Mouse (Mus musculus): Measurements from ENCODE around the gene Chn1. TPM values are rescaled to one million over a fixed set of nuclear protein-coding genes. Genes with fewer than 3 reads are reported as not detected.

The Chn1 gene
- polyA plus RNA-seq, 1 experiment from 2014 or later, result not detected

Other genes starting within 250 kb of the Chn1 start
- 121 to 170 TPM (median 129 TPM) in 3 replicates for gene Wipf1, start 245.6 kb downstream of the Chn1 start, polyA plus RNA-seq (2018)
- gene Chrna1, start 195.0 kb downstream of the Chn1 start, polyA plus RNA-seq (2018), result not detected in 3 replicates
- gene Atf2, start 117.3 kb upstream of the Chn1 start, polyA plus RNA-seq (2018), result 17.7 to 30.7 TPM (median 22.7 TPM) in 3 replicates
- 98.3 to 493 TPM (median 320 TPM) in 3 replicates for gene Atp5g3, start 136.0 kb upstream of the Chn1 start, polyA plus RNA-seq (2018)